Mouse (Mus musculus): ENCODE measurements around the gene Frg2f1. TPM values are rescaled to one million over a fixed set of nuclear protein-coding genes. Genes with fewer than 3 reads are reported as not detected.

The Frg2f1 gene
- total RNA-seq, 2 experiments from 2014 or later: 21.7 to 26.1 TPM

- intact Hi-C loops (cut with DNase I): no loop called here
- no peak for DNase-seq (ENCODE audit: low spot score in 2 of 2)
Observed at GRCm38 (mm10) chr4:119511591-119511990, 27.7 kb downstream of the Frg2f1 start.

- intact Hi-C loops (cut with DNase I): no loop called here
- no peak for DNase-seq (ENCODE audit: low spot score in 2 of 2)
Observed at GRCm38 (mm10) chr4:119498319-119498848, 40.9 kb downstream of the Frg2f1 start.

GRCm38 (mm10) chr4:119492933-119493327 lies 46.4 kb downstream of the Frg2f1 start:
- intact Hi-C loops (cut with DNase I): loop anchor here (5.0 kb wide), 1 partner anchor 39 kb away; no protein-coding TSS in a partner anchor
- no peak for DNase-seq (ENCODE audit: low spot score in 2 of 2)

GRCm38 (mm10) chr4:119492291-119492932 lies 46.9 kb downstream of the Frg2f1 start, which contains the start of gene Rimkla:
TSS of gene Rimkla (minus strand) at chr4:119492628.
- intact Hi-C loops (cut with DNase I): loop anchor here (5.0 kb wide), 1 partner anchor 40 kb away; no protein-coding TSS in a partner anchor

GRCm38 (mm10) chr4:119490806-119491205 lies 48.5 kb downstream of the Frg2f1 start:
- intact Hi-C loops (cut with DNase I): loop anchor here (5.0 kb wide), 1 partner anchor 41 kb away; no protein-coding TSS in a partner anchor
- DNase-seq (ENCODE audit: low spot score in 2 of 2): no peak

More at GRCm38 (mm10) chr4:119492291-119492932, 46.9 kb downstream of the Frg2f1 start, which contains the start of gene Rimkla:
- peak; percentile 61 to 71 for DNase-seq (ENCODE audit: low spot score in 2 of 2)

GRCm38 (mm10) chr4:119489666-119490065 lies 49.7 kb downstream of the Frg2f1 start:
- no peak for DNase-seq (ENCODE audit: low spot score in 2 of 2)
- intact Hi-C loops (cut with DNase I): loop anchor here (5.0 kb wide), 1 partner anchor 43 kb away; no protein-coding TSS in a partner anchor

- intact Hi-C loops (cut with DNase I): no loop called here
- no peak for DNase-seq (ENCODE audit: low spot score in 2 of 2)
Observed at GRCm38 (mm10) chr4:119484882-119485281, 54.4 kb downstream of the Frg2f1 start.

- DNase-seq (ENCODE audit: low spot score in 2 of 2): no peak
- intact Hi-C loops (cut with DNase I): no loop called here
Observed at GRCm38 (mm10) chr4:119483051-119483450, 56.3 kb downstream of the Frg2f1 start.

Other genes starting within 250 kb of the Frg2f1 start
- 100 to 1,000 TPM; 211 to 212 TPM for gene Ybx1, start 244.9 kb downstream of the Frg2f1 start, total RNA-seq (2021)
- 10 to 100 TPM; 15.2 to 16.2 TPM for gene Ppih, start 219.0 kb downstream of the Frg2f1 start, total RNA-seq (2021)
- gene Ccdc30, start 124.0 kb downstream of the Frg2f1 start, total RNA-seq (2021): 10 to 100 TPM; 19.5 to 23.3 TPM
- gene Ppcs, start 117.1 kb downstream of the Frg2f1 start, total RNA-seq (2021): 1 to 10 TPM; 4.7 to 7.2 TPM
- gene Zmynd12, start 116.7 kb downstream of the Frg2f1 start, total RNA-seq (2021): under 1 TPM in 1 of 2 experiments, not detected in 1; 0.88 TPM
- 1 to 10 TPM; 6.5 to 7.9 TPM for gene Rimkla, start 46.9 kb downstream of the Frg2f1 start, total RNA-seq (2021)
- 10 to 100 TPM; 65.4 to 71.2 TPM for gene Foxj3, start 2.5 kb downstream of the Frg2f1 start, total RNA-seq (2021)
- not detected for gene Guca2a, start 98.2 kb upstream of the Frg2f1 start, total RNA-seq (2021)
- not detected for gene Guca2b, start 119.4 kb upstream of the Frg2f1 start, total RNA-seq (2021)
- 10 to 100 TPM; 50.5 to 64.8 TPM for gene Hivep3, start 194.3 kb upstream of the Frg2f1 start, total RNA-seq (2021)